Mouse (Mus musculus) limb, embryonic 14.5 days (tissue): ENCODE results near the gene Tspyl3. TPM values are rescaled to one million over a fixed set of nuclear protein-coding genes. Genes with fewer than 3 reads are reported as not detected.

Experiments used
- ATAC-seq: fragments of 200-750 bp; cut with Nextera tagmentation; 2 replicates; pipeline ENCODE4 v1.8.0; 2017; ENCODE audit warnings: low read depth, moderate number of reproducible peaks, moderate TSS enrichment; ENCODE audit not compliant: low FRiP score
- DNase-seq: peaks from one replicate; pipeline ENCODE4 v3.0.0-alpha.2; 2015; ENCODE audit warnings: low spot score
- H3K27ac ChIP-seq: fragments of 300-500 bp; sonication (generic); replicated peaks from 2 replicates; pipeline ENCODE4 v1.5.1; 2014; ENCODE audit warnings: low read depth, mild to moderate bottlenecking, low read length, moderate library complexity, mixed read lengths
- H3K27me3 ChIP-seq: fragments of 300-500 bp; sonication (generic); 2 replicates; pipeline ENCODE4 v1.6.1; 2014; ENCODE audit warnings: low read length, mixed read lengths; ENCODE audit not compliant: control insufficient read depth, insufficient read depth
- H3K36me3 ChIP-seq: fragments of 300-500 bp; sonication (generic); 2 replicates; pipeline ENCODE4 v1.6.1; 2014; ENCODE audit warnings: mild to moderate bottlenecking, low read length, moderate library complexity, mixed read lengths; ENCODE audit not compliant: control insufficient read depth, insufficient read depth
- H3K4me1 ChIP-seq: fragments of 300-500 bp; sonication (generic); 2 replicates; pipeline ENCODE4 v1.6.1; 2014; ENCODE audit warnings: antibody characterized with exemption, low read length, mixed read lengths; ENCODE audit not compliant: control insufficient read depth, insufficient read depth
- H3K4me2 ChIP-seq: fragments of 300-500 bp; sonication (generic); replicated peaks from 2 replicates; pipeline ENCODE4 v1.6.1; 2014; ENCODE audit warnings: low read depth, mild to moderate bottlenecking, low read length, moderate library complexity; ENCODE audit not compliant: severe bottlenecking
- H3K4me3 ChIP-seq: fragments of 300-500 bp; sonication (generic); replicated peaks from 2 replicates; pipeline ENCODE4 v1.5.1; 2014; ENCODE audit warnings: low read length
- H3K9ac ChIP-seq: fragments of 300-500 bp; sonication (generic); 2 replicates; pipeline ENCODE4 v1.6.1; 2014; ENCODE audit warnings: mild to moderate bottlenecking, low read depth, low read length, moderate library complexity; ENCODE audit not compliant: severe bottlenecking
- H3K9me3 ChIP-seq: fragments of 300-500 bp; sonication (generic); 2 replicates; pipeline ENCODE4 v1.6.1; 2016; ENCODE audit warnings: low read length; ENCODE audit not compliant: control insufficient read depth
- POLR2A ChIP-seq: fragments of 200-500 bp; IDR thresholded peaks from 2 replicates; pipeline ENCODE4 v1.8.0; 2012; ENCODE audit warnings: inconsistent platforms, mild to moderate bottlenecking, moderate library complexity, borderline replicate concordance; ENCODE audit not compliant: insufficient read depth, insufficient read length; ENCODE audit errors: extremely low read depth
- WGBS: fragments of 180-500 bp; shearing (Covaris S2); extraction: QIAGEN DNeasy Blood & Tissue Kit; methylation state at CpG from one replicate; pipeline ENCODE4 v1.1.7; 2014; 5-methylcytosine and 5-hydroxymethylcytosine counted together
- polyA plus RNA-seq, 2 experiments: library from polyadenylated mRNA; depleted of rRNA in 1 of 2; stranded (reverse) in 1 of 2; unstranded in 1 of 2; fragments of >200 nt; fragmentation: Nextera tagmentation in 1 of 2; extraction: Ambion mirVana in 1 of 2; gene quantifications; 2 replicates each; pipeline versions ENCODE4 v1.2.1 to v1.2.3; 2012 to 2014

Gene Tspyl3
- polyA plus RNA-seq, 2 experiments = 13.1 to 13.3 TPM

DNA sequence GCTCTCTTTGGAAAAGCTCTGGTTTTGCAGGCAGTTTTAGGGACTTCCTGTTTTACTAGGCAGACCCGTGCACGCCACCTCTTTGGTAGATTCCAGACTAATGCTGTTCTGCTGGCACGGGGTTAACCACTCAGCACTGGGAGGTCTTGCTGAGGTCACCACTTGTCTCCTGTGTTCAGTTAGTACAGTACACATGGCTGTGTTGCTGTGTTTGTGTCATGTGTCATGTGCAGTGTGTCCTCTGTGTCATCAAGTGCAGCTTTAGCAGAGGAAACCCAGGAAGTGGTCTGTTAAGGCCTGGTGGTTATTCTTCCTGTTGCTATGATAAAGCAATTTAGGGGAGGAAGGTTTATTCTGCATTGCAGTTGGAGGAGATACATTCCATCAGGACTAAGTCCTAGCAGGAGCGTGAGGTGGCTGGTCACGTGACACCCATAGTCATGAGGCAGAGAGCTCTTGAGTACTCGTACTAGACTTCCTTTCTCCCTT lies 10.4 kb downstream of the Tspyl3 start:
- no peak for TF ChIP-seq POLR2A
- Histone ChIP-seq H3K27me3 (no peaks in the 10 kb centered on the region), H3K4me2 (no peak overlapping the region), H3K4me1 (no peaks in the 10 kb centered on the region), H3K9me3 (no peaks in the 10 kb centered on the region), H3K27ac (no peak overlapping the region), H3K4me3 (no peak overlapping the region), H3K36me3 (peaks cover 7% of the 10 kb centered on the region), H3K9ac (no peak overlapping the region)
- WGBS = 60% methylated on average over 6 of the region's 6 CpGs
- DNase-seq = no peak
- no peak for ATAC-seq

DNA sequence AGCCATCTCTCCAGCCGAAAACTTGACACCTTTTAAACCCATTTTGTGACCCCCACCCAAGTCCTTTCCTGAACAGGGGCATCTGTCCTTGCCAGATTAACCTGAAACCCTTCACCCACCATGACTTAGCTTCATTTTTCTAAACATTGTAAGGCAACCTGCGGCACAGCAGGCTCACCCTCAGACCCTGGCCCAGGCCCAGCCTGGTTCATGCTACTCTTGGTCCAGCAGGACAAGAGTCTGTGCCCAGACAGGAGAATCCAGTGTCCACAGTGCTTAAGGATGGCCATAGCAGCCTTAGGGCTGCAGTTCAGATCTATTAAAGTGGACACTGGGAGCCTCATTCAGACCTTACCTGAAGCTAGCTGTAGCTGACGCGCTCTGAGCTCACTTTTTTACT lies 11.9 kb downstream of the Tspyl3 start:
- no peak overlapping the region for H3K9ac ChIP-seq
- H3K27me3 ChIP-seq = no peaks in the 10 kb centered on the region
- no peaks in the 10 kb centered on the region for H3K4me1 ChIP-seq
- 80% methylated on average over 4 of the region's 4 CpGs for WGBS
- H3K27ac ChIP-seq = no peak overlapping the region
- H3K4me2 ChIP-seq = no peak overlapping the region
- no peak overlapping the region for H3K4me3 ChIP-seq
- peaks cover 22% of the 10 kb centered on the region for H3K36me3 ChIP-seq
- DNase-seq = no peak
- no peaks in the 10 kb centered on the region for H3K9me3 ChIP-seq
- no peak for TF ChIP-seq POLR2A
- ATAC-seq = no peak

DNA sequence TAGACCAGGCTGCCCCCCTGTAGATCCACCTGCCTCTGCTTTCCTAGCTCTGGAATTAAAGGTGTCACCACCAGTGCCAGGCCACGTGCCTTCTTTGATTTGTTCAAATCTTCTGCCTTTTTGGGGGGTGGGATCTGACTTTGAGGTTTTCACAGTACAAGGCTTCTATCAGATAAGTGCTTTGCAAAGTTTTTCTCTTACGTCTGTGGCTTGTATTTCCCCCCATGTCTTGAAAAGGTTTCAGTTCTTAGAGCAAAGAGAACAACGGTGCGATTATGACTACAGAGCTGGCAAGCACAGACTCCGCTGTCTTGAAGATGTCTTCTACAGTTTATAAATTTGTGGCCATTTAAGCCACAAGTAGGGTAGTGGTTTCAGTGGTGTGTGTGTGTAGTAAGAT lies 13.8 kb downstream of the Tspyl3 start:
- Histone ChIP-seq H3K4me3 (no peak overlapping the region), H3K36me3 (peaks cover 38% of the 10 kb centered on the region), H3K27me3 (no peaks in the 10 kb centered on the region), H3K4me1 (no peaks in the 10 kb centered on the region), H3K27ac (no peak overlapping the region), H3K9ac (no peak overlapping the region), H3K9me3 (no peaks in the 10 kb centered on the region), H3K4me2 (no peak overlapping the region)
- TF ChIP-seq POLR2A = no peak
- WGBS = 96% methylated on average over 5 of the region's 5 CpGs
- ATAC-seq (no peak), DNase-seq (no peak)

DNA sequence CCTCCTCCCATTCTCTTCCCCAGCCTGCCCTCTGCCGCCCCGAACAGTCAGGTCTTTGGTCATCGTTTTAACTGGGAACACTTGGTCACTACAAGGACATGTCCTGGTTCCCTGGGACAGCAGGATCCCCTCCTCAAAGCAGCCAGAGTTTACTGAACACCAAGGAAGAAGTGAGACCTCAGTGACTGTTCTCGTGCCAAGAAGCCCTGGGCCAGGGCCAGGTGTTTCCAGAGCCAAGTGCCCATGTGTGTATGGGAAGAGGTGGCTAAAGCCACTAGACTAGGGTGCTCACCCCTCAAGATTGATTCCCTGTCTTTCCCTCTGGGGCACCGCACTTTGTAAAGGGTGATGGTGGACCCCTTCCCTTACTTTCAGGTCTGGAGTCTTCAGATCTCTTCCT lies 16.0 kb downstream of the Tspyl3 start:
- Histone ChIP-seq H3K4me2 (no peak overlapping the region), H3K27ac (no peak overlapping the region), H3K4me1 (no peaks in the 10 kb centered on the region), H3K27me3 (no peaks in the 10 kb centered on the region), H3K36me3 (peaks cover 60% of the 10 kb centered on the region), H3K4me3 (no peak overlapping the region), H3K9me3 (no peaks in the 10 kb centered on the region), H3K9ac (no peak overlapping the region)
- DNase-seq (no peak), ATAC-seq (no peak)
- WGBS = 87% methylated on average over 5 of the region's 5 CpGs
- TF ChIP-seq POLR2A = no peak

DNA sequence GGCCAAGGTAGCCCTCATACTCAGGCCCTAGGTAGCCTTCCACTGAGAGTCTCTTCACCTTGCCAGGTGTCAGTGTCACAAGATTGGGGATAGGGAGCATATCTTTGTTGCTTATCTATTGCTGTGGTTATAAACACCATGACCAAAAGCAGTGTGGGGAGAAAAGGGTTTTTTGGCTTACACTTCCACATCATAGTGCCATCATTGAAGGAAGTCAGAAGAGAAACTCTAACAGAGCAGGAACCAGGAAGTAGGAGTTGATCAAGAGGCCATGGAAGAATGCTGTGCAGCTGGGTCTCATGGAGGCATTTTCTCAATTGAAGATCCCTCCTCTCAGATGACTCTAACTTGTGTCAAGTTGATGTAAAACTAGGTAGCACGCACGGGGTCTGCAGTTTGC lies 17.1 kb downstream of the Tspyl3 start:
- ATAC-seq (no peak), DNase-seq (no peak)
- no peaks in the 10 kb centered on the region for H3K9me3 ChIP-seq
- TF ChIP-seq POLR2A = no peak
- peaks cover 69% of the 10 kb centered on the region for H3K36me3 ChIP-seq
- no peak overlapping the region for H3K4me3 ChIP-seq
- H3K27ac ChIP-seq = no peak overlapping the region
- H3K4me1 ChIP-seq = no peaks in the 10 kb centered on the region
- no peak overlapping the region for H3K4me2 ChIP-seq
- 96% methylated on average over 2 of the region's 2 CpGs for WGBS
- no peaks in the 10 kb centered on the region for H3K27me3 ChIP-seq
- no peak overlapping the region for H3K9ac ChIP-seq

DNA sequence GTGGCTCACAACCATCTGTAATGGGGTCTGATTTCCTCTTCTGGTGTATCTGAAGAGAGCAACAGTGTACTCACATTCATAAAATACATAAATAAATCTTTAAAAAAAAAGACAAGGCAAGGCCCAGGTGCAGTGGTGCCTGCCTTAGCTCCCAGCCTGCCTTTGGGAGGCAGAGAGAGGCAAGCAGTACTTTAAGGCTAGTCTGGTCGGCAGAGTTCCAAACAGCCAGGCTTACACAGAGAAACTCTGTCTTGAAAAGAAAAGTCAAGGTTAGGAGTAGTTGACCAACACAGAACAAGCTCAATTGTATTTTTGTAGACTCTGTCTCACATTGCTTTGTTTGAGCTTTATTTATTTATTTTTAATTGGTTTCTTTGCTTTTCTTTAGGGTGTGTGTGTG lies 22.5 kb downstream of the Tspyl3 start:
- TF ChIP-seq POLR2A = no peak
- 91% methylated on average over 1 of the region's 1 CpGs for whole genome bisulfite sequencing
- H3K36me3 ChIP-seq = peaks cover 79% of the 10 kb centered on the region

More for the DNA sequence above, 22.5 kb downstream of the Tspyl3 start:
- H3K27ac ChIP-seq = no peak overlapping the region
- no peak overlapping the region for H3K4me3 ChIP-seq
- H3K4me1 ChIP-seq = no peaks in the 10 kb centered on the region
- no peak overlapping the region for H3K9ac ChIP-seq
- DNase-seq (no peak), ATAC-seq (no peak)
- no peak overlapping the region for H3K4me2 ChIP-seq
- no peaks in the 10 kb centered on the region for H3K9me3 ChIP-seq
- H3K27me3 ChIP-seq = no peaks in the 10 kb centered on the region
